Mouse (Mus musculus) G1E (cell line): ENCODE data around the gene Arhgap20. TPM values are rescaled to one million over a fixed set of nuclear protein-coding genes. Genes with fewer than 3 reads are reported as not detected.

Experiments used
- ATAC-seq: 2 replicates; pipeline ENCODE4 v1.8.0; 2016; ENCODE audit warnings: mild to moderate bottlenecking; ENCODE audit not compliant: insufficient number of reproducible peaks, poor library complexity, low FRiP score, severe bottlenecking; ENCODE audit errors: extremely low read depth
- DNase-seq: peaks from one replicate; pipeline ENCODE4 v3.0.0; 2012; ENCODE audit warnings: low spot score
- H3K27me3 ChIP-seq: 2 replicates; pipeline ENCODE4 v1.6.1; 2012; ENCODE audit warnings: mild to moderate bottlenecking, low read length, inconsistent platforms; ENCODE audit not compliant: insufficient read depth
- H3K36me3 ChIP-seq: replicated peaks from 2 replicates; pipeline ENCODE3; 2012; ENCODE audit warnings: mild to moderate bottlenecking, inconsistent platforms
- H3K4me1 ChIP-seq: 2 replicates; pipeline ENCODE4 v1.6.1; 2012; ENCODE audit warnings: low read depth, low read length, inconsistent platforms, mixed read lengths; ENCODE audit not compliant: insufficient read depth
- H3K4me3 ChIP-seq: 2 replicates; pipeline ENCODE4 v1.5.1; 2012; ENCODE audit warnings: low read depth, mild to moderate bottlenecking, inconsistent platforms, low read length, moderate library complexity, mixed read lengths
- H3K9me3 ChIP-seq: replicated peaks from 2 replicates; pipeline ENCODE4 v1.6.1; 2012; ENCODE audit warnings: inconsistent platforms
- CTCF ChIP-seq: IDR thresholded peaks from 2 replicates; pipeline ENCODE4 v1.5.1; 2012; ENCODE audit warnings: low read depth, low read length, inconsistent platforms, mixed read lengths
- GATA1 ChIP-seq: IDR thresholded peaks from 2 replicates; pipeline ENCODE4 v1.6.1; 2012; ENCODE audit warnings: borderline replicate concordance, low read length, inconsistent platforms, mixed read lengths
- GATA2 ChIP-seq: IDR thresholded peaks from 2 replicates; pipeline ENCODE4 v1.6.1; 2012; ENCODE audit warnings: low read depth, low read length, inconsistent platforms, borderline replicate concordance
- POLR2AphosphoS5 ChIP-seq: IDR thresholded peaks from 2 replicates; pipeline ENCODE4 v1.6.1; 2012; ENCODE audit warnings: low read depth, low read length, inconsistent platforms; ENCODE audit not compliant: insufficient replicate concordance
- TAL1 ChIP-seq: conservative IDR thresholded peaks from 2 replicates; pipeline ENCODE4 v1.6.1; 2012; ENCODE audit warnings: low read depth, low read length, inconsistent platforms, mixed read lengths
- polyA plus RNA-seq: library from polyadenylated mRNA; stranded (reverse); fragments of >175 nt; gene quantifications from 2 replicates; pipeline ENCODE4 v1.2.3, GENCODE M21; 2012
- total RNA-seq, 2 experiments: library from RNA; stranded (forward) in 1 of 2; stranded (reverse) in 1 of 2; fragments of 200-1000 nt in 1 of 2; fragments of >200 nt in 1 of 2; fragmentation: Nextera tagmentation in 1 of 2; gene quantifications; 2 replicates each; pipeline ENCODE4 v1.2.3; 2014 to 2017

Gene Arhgap20
- total and polyA plus RNA-seq, 3 experiments, result 0.27 TPM; not detected in 2

DNA sequence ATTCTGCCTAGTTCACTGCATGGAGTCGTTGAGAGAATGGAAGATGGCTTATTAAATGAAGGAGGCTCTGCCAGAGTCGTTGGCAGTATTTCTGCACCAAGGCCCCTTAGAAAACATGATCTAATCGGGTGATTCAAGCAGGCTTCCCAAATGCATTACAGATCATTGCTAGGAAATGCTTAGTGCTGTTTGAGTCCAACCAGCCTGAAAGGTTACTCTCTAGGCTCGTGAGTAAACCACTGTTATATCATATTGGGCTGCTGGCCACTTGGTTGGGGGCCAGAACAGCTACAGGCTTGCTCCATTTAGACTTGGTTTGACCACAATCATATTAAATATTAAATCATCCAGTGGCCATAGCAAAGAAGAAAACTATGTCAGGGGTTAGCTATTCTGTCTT, 118.2 kb downstream of the Arhgap20 start:
- H3K4me1 ChIP-seq, result no peaks in the 10 kb centered on the region
- peaks cover 4% of the 10 kb centered on the region; the same call in 1 of the 2 replicates for H3K27me3 ChIP-seq
- no peak overlapping the region for H3K4me3 ChIP-seq
- TF ChIP-seq GATA2 (no peak), TAL1 (no peak), POLR2AphosphoS5 (no peak), GATA1 (no peak), CTCF (no peak)
- ATAC-seq (no peak), DNase-seq (no peak)
- H3K36me3 ChIP-seq, result no peaks in the 10 kb centered on the region
- no peaks in the 10 kb centered on the region for H3K9me3 ChIP-seq

DNA sequence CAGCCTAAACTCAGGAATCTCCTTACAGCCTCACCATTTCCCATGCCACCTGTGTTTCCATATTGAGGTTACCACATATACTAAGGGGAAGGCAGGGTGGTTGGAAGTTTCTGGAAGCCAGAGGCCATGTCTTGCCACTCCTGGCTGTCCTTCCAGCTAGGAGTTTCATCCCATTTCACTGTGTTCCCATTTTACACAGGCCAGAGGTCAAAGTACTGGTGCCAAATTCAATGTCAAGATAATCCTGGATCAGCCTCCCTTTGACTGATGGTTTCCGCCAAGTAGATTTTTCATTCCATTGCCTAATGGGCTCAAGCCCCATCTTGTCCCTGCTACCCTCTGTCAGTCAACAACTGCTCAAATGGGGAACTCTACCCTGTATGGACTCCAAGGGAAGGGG, 127.8 kb downstream of the Arhgap20 start:
- H3K9me3 ChIP-seq, result no peaks in the 10 kb centered on the region

More for the DNA sequence above, 127.8 kb downstream of the Arhgap20 start:
- H3K4me1 ChIP-seq, result no peaks in the 10 kb centered on the region
- TF ChIP-seq TAL1, result no peak
- TF ChIP-seq CTCF, result no peak
- TF ChIP-seq POLR2AphosphoS5, result no peak
- no peak for TF ChIP-seq GATA2
- TF ChIP-seq GATA1, result no peak
- H3K36me3 ChIP-seq, result no peaks in the 10 kb centered on the region
- no peaks in the 10 kb centered on the region; the same call in 1 of the 2 replicates for H3K27me3 ChIP-seq
- H3K4me3 ChIP-seq, result no peak overlapping the region
- DNase-seq (no peak), ATAC-seq (no peak)

Other genes starting within 250 kb of the Arhgap20 start
- 10.0 and 12.0 TPM in 2 replicates for gene Fdx1, start 198.2 kb downstream of the Arhgap20 start, total RNA-seq (2014; fragmentation: Nextera tagmentation)
- gene Fdx1, start 198.2 kb downstream of the Arhgap20 start, total RNA-seq (2017), result 21.4 and 37.9 TPM in 2 replicates
- gene Fdx1, start 198.2 kb downstream of the Arhgap20 start, polyA plus RNA-seq, result 43.9 and 60.9 TPM in 2 replicates